Mouse (Mus musculus) liver, embryonic 14.5 days (tissue): ENCODE data around the gene Tsr2.

Source experiments
- CTCF ChIP-seq: IDR thresholded peaks from 2 replicates; pipeline ENCODE4 v1.5.1; 2016; ENCODE audit warnings: antibody characterized with exemption, low read depth, control low read depth
- EP300 ChIP-seq: IDR thresholded peaks from 2 replicates; pipeline ENCODE4 v1.6.1; 2016; ENCODE audit warnings: antibody characterized with exemption, low read depth

- no peak for TF ChIP-seq CTCF
- no peak for TF ChIP-seq EP300
Observed at GRCm38 (mm10) chrX:151085599-151085998, 10.7 kb downstream of the Tsr2 start.
